Mouse (Mus musculus): Measurements from ENCODE around the gene Tmem198.

The Tmem198 gene

GRCm38 (mm10) chr1:75518427-75518826 lies 39.1 kb downstream of the Tmem198 start:
- no peak for DNase-seq (ENCODE audit: low spot score)

- DNase-seq (ENCODE audit: low spot score): peak; percentile 70
These were observed 40.2 kb downstream of the Tmem198 start for GRCm38 (mm10) chr1:75519576-75519975.

GRCm38 (mm10) chr1:75521321-75522031 lies 42.1 kb downstream of the Tmem198 start, which contains the start of gene Stk11ip:
Gene Stk11ip, plus strand, starts transcription at chr1:75521529.
- peak; percentile 94 for DNase-seq (ENCODE audit: low spot score)

GRCm38 (mm10) chr1:75524679-75525078 lies 45.3 kb downstream of the Tmem198 start:
- no peak for DNase-seq (ENCODE audit: low spot score)

- no peak for DNase-seq (ENCODE audit: low spot score)
These were observed 51.2 kb downstream of the Tmem198 start for GRCm38 (mm10) chr1:75530546-75530945.

GRCm38 (mm10) chr1:75532280-75533172 lies 53.2 kb downstream of the Tmem198 start:
- DNase-seq (ENCODE audit: low spot score): no peak

GRCm38 (mm10) chr1:75533325-75534252 lies 54.3 kb downstream of the Tmem198 start:
- no peak for DNase-seq (ENCODE audit: low spot score)

All from testis, postnatal 10 days (tissue).